Mouse (Mus musculus): ENCODE data around the gene Cdc5l. TPM values are rescaled to one million over a fixed set of nuclear protein-coding genes. Genes with fewer than 3 reads are reported as not detected.

Cdc5l gene
- polyA plus RNA-seq, 2 experiments, result 38.0 to 62.5 TPM

DNA sequence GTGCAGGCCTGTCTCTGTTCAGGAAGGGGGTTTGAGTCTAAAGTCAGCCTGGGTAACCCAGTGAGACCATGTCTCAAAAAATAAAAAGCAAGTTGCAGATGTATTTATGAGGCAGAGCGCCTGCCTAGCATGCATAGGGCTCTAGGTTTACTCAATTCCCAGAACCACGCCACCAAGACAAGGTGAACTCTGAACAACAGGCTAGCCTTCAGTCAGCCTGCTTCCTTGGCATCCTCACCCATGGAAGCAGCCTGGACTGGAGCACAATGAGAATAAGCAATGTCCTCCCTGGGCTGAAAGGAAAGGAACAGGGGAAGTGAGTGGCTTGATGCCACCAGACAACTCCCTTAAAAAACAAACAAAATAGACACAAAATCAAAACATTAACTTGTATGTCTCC, 35.5 kb downstream of the Cdc5l start:
- Histone ChIP-seq H3K27ac (replicated peaks; ENCODE audit: low read depth, low read length) (no peak overlapping the region), H3K27me3 (ENCODE audit: control insufficient read depth, insufficient read depth, low read length) (no peaks in the 10 kb centered on the region), H3K9me3 (ENCODE audit: control insufficient read depth, low read length) (no peaks in the 10 kb centered on the region), H3K36me3 (ENCODE audit: control insufficient read depth, insufficient read depth, low read length) (peaks cover 37% of the 10 kb centered on the region), H3K4me3 (replicated peaks; ENCODE audit: low read length) (no peak overlapping the region), H3K4me2 (replicated peaks; ENCODE audit: low read depth, low read length, severe bottlenecking) (no peak overlapping the region), H3K4me1 (ENCODE audit: control insufficient read depth, insufficient read depth, low read length) (no peaks in the 10 kb centered on the region), H3K9ac (ENCODE audit: low read depth, low read length, severe bottlenecking) (no peak overlapping the region)
- TF ChIP-seq POLR2A (IDR thresholded peaks at IDR 0.05; ENCODE audit: borderline replicate concordance, extremely low read depth, insufficient read depth, insufficient read length), result no peak
- DNase-seq (ENCODE audit: low spot score), result no peak
- no peak for ATAC-seq (ENCODE audit: low FRiP score, low read depth)
- 96% methylated on average over 2 of the region's 2 CpGs for WGBS

DNA sequence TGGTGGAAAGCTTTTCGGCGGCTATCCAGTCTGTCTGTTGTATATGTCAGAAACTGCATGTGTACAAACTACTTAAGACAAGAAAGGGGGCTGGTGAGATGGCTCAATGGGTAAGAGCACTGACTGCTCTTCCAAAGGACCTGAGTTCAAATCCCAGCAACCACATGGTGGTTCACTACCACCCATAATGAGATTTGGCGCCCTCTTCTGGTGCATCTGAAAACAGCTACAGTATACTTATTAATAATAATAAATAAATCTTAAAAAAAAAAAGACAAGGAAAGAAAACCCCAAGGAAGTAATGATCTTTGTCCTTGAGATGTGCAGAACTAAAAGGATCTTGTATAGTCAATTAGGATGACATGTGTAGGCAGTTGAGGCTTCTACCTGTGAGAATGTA, 36.0 kb downstream of the Cdc5l start:
- ATAC-seq (ENCODE audit: low FRiP score, low read depth) (no peak), DNase-seq (ENCODE audit: low spot score) (no peak)
- Histone ChIP-seq H3K9ac (ENCODE audit: low read depth, low read length, severe bottlenecking) (no peak overlapping the region), H3K9me3 (ENCODE audit: control insufficient read depth, low read length) (no peaks in the 10 kb centered on the region), H3K36me3 (ENCODE audit: control insufficient read depth, insufficient read depth, low read length) (peaks cover 38% of the 10 kb centered on the region), H3K27me3 (ENCODE audit: control insufficient read depth, insufficient read depth, low read length) (no peaks in the 10 kb centered on the region), H3K4me1 (ENCODE audit: control insufficient read depth, insufficient read depth, low read length) (no peaks in the 10 kb centered on the region), H3K27ac (replicated peaks; ENCODE audit: low read depth, low read length) (no peak overlapping the region), H3K4me2 (replicated peaks; ENCODE audit: low read depth, low read length, severe bottlenecking) (no peak overlapping the region), H3K4me3 (replicated peaks; ENCODE audit: low read length) (no peak overlapping the region)
- WGBS, result 67% methylated on average over 3 of the region's 3 CpGs
- TF ChIP-seq POLR2A (IDR thresholded peaks at IDR 0.05; ENCODE audit: borderline replicate concordance, extremely low read depth, insufficient read depth, insufficient read length), result no peak

DNA sequence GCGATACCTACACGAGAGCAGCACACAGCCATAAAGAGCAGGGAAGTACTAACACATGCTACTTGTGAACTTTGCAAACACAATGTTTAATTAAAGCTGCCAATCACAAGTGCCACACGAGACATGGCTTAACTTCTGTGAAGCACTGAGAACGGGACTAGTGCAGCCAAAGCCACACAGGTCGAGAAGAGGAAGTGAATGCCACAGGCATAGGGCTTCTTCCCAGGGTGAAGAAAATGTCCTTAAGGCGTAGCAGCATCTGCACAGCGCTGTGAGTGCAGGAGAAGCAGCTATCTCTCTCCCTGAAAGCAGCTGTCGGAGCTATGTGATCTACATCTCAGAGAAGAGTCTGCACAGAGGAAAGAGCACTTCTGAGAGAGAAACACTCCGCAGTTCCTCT, 38.9 kb downstream of the Cdc5l start:
- no peak overlapping the region for H3K27ac ChIP-seq (replicated peaks; ENCODE audit: low read depth, low read length)
- WGBS, result 69% methylated on average over 9 of the region's 9 CpGs

DNA sequence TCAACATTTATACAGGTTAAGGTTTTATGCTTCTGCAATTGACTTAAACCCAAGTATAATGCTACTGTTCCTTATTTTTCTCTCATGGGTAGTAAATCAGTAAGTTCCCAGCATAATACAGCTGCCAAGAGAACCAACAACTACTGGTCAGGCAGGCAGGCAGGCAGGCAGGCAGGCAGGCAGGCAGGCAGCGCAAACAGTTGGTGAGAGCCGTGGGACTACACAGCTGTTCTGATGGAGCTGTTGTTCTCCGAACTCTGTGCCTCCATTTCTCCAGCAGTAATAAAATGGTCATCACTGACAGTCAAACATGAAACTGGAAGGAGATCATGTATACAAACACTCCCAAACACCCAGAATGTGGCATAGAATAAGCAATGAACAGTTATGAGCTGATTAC, 39.8 kb downstream of the Cdc5l start:
- DNase-seq (ENCODE audit: low spot score), result no peak
- no peak overlapping the region for H3K4me3 ChIP-seq (replicated peaks; ENCODE audit: low read length)
- H3K27me3 ChIP-seq (ENCODE audit: control insufficient read depth, insufficient read depth, low read length), result no peaks in the 10 kb centered on the region
- no peaks in the 10 kb centered on the region for H3K4me1 ChIP-seq (ENCODE audit: control insufficient read depth, insufficient read depth, low read length)
- no peak for TF ChIP-seq POLR2A (IDR thresholded peaks at IDR 0.05; ENCODE audit: borderline replicate concordance, extremely low read depth, insufficient read depth, insufficient read length)
- H3K9ac ChIP-seq (ENCODE audit: low read depth, low read length, severe bottlenecking), result no peak overlapping the region
- no peak for ATAC-seq (ENCODE audit: low FRiP score, low read depth)
- H3K9me3 ChIP-seq (ENCODE audit: control insufficient read depth, low read length), result no peaks in the 10 kb centered on the region
- H3K4me2 ChIP-seq (replicated peaks; ENCODE audit: low read depth, low read length, severe bottlenecking), result no peak overlapping the region
- no peak overlapping the region for H3K27ac ChIP-seq (replicated peaks; ENCODE audit: low read depth, low read length)
- WGBS, result 83% methylated on average over 3 of the region's 3 CpGs
- peaks cover 64% of the 10 kb centered on the region for H3K36me3 ChIP-seq (ENCODE audit: control insufficient read depth, insufficient read depth, low read length)

More for the DNA sequence above, 38.9 kb downstream of the Cdc5l start:
- ATAC-seq (ENCODE audit: low FRiP score, low read depth), result no peak
- Histone ChIP-seq H3K27me3 (ENCODE audit: control insufficient read depth, insufficient read depth, low read length) (no peaks in the 10 kb centered on the region), H3K9me3 (ENCODE audit: control insufficient read depth, low read length) (no peaks in the 10 kb centered on the region), H3K4me1 (ENCODE audit: control insufficient read depth, insufficient read depth, low read length) (no peaks in the 10 kb centered on the region), H3K4me3 (replicated peaks; ENCODE audit: low read length) (no peak overlapping the region), H3K36me3 (ENCODE audit: control insufficient read depth, insufficient read depth, low read length) (peaks cover 63% of the 10 kb centered on the region), H3K9ac (ENCODE audit: low read depth, low read length, severe bottlenecking) (no peak overlapping the region), H3K4me2 (replicated peaks; ENCODE audit: low read depth, low read length, severe bottlenecking) (no peak overlapping the region)
- no peak for DNase-seq (ENCODE audit: low spot score)
- no peak for TF ChIP-seq POLR2A (IDR thresholded peaks at IDR 0.05; ENCODE audit: borderline replicate concordance, extremely low read depth, insufficient read depth, insufficient read length)

DNA sequence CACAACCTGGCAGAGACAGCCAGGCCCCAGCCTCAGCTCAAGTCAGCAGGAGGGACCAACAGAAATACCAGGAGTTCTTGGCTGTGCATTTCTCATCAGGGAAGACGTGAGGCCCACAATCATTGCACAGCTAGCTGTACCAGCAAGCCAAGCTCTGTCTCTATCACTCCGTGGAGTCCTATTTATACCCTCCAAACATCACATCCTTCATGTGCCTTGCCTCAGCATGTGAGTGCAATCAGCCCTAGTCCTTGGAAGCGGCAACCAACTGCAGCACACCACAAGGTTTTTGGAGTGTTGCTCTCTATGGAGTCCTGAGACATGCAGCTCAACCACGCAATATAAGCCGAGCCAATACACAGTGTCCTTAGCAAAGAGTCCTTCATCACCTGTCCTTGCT, 43.6 kb downstream of the Cdc5l start:
- no peak overlapping the region for H3K27ac ChIP-seq (replicated peaks; ENCODE audit: low read depth, low read length)
- DNase-seq (ENCODE audit: low spot score) (no peak), ATAC-seq (ENCODE audit: low FRiP score, low read depth) (no peak)
- TF ChIP-seq POLR2A (IDR thresholded peaks at IDR 0.05; ENCODE audit: borderline replicate concordance, extremely low read depth, insufficient read depth, insufficient read length), result no peak
- peaks cover 65% of the 10 kb centered on the region for H3K36me3 ChIP-seq (ENCODE audit: control insufficient read depth, insufficient read depth, low read length)
- H3K4me1 ChIP-seq (ENCODE audit: control insufficient read depth, insufficient read depth, low read length), result no peaks in the 10 kb centered on the region
- H3K9ac ChIP-seq (ENCODE audit: low read depth, low read length, severe bottlenecking), result no peak overlapping the region
- no peak overlapping the region for H3K4me3 ChIP-seq (replicated peaks; ENCODE audit: low read length)
- H3K4me2 ChIP-seq (replicated peaks; ENCODE audit: low read depth, low read length, severe bottlenecking), result no peak overlapping the region
- WGBS, result 92% methylated on average over 5 of the region's 5 CpGs
- no peaks in the 10 kb centered on the region for H3K9me3 ChIP-seq (ENCODE audit: control insufficient read depth, low read length)
- H3K27me3 ChIP-seq (ENCODE audit: control insufficient read depth, insufficient read depth, low read length), result no peaks in the 10 kb centered on the region

DNA sequence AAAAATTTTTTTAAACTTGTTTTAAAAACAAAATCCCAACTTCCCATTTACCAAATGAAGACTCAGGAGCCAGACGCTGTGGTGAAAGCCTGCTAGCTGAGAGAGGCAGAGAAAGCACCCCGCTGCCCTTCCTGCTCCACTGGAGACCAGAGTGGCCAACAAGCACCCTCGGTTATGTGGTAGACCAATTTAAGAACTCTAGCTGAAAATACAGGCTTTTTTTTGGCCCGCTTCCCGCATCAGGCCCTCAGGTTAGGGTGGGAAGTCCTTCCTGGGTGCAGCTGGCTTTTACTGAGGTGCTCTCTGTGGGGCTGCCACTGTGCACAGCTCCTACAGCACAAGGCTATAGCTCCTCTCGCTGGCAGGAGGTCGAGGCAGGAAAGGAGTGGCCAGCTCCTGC, 46.6 kb downstream of the Cdc5l start:
- Histone ChIP-seq H3K9ac (ENCODE audit: low read depth, low read length, severe bottlenecking) (no peak overlapping the region), H3K9me3 (ENCODE audit: control insufficient read depth, low read length) (no peaks in the 10 kb centered on the region; the same call in 1 of the 2 replicates), H3K4me1 (ENCODE audit: control insufficient read depth, insufficient read depth, low read length) (no peaks in the 10 kb centered on the region), H3K4me3 (replicated peaks; ENCODE audit: low read length) (no peak overlapping the region), H3K27ac (replicated peaks; ENCODE audit: low read depth, low read length) (no peak overlapping the region), H3K36me3 (ENCODE audit: control insufficient read depth, insufficient read depth, low read length) (peaks cover 46% of the 10 kb centered on the region), H3K27me3 (ENCODE audit: control insufficient read depth, insufficient read depth, low read length) (no peaks in the 10 kb centered on the region), H3K4me2 (replicated peaks; ENCODE audit: low read depth, low read length, severe bottlenecking) (no peak overlapping the region)
- TF ChIP-seq POLR2A (IDR thresholded peaks at IDR 0.05; ENCODE audit: borderline replicate concordance, extremely low read depth, insufficient read depth, insufficient read length), result no peak
- ATAC-seq (ENCODE audit: low FRiP score, low read depth) (no peak), DNase-seq (ENCODE audit: low spot score) (no peak)
- WGBS, result 82% methylated on average over 7 of the region's 7 CpGs

Measured in limb, embryonic 14.5 days (tissue).